Mouse (Mus musculus): Measurements from ENCODE around the gene 2700049A03Rik.
A peak's percentile ranks its signal among the peaks of the same experiment; 100 is the strongest.
"Not testable (repeated sequence)": the region's sequence is repeated elsewhere in the genome, so short reads cannot be mapped to it uniquely, and the experiment has no call there.

2700049A03Rik gene

GRCm38 (mm10) chr12:71136130-71136973 lies at the start of gene 2700049A03Rik, which contains the start of gene Timm9:
TSS of gene 2700049A03Rik (plus strand) at chr12:71136848.
TSS of gene Timm9 (minus strand) at chr12:71136684.
- no peaks in the 10 kb centered on the region for H3K27me3 ChIP-seq (ENCODE audit: control insufficient read depth, insufficient read depth, low read length, poor library complexity, severe bottlenecking)
- DNase-seq (ENCODE audit: low read depth, low spot score), result peak; percentile 88
- H3K36me3 ChIP-seq (ENCODE audit: control insufficient read depth, insufficient read depth, low read length, poor library complexity, severe bottlenecking), result peaks cover 2% of the 10 kb centered on the region

- not testable (repeated sequence) for DNase-seq (ENCODE audit: low read depth, low spot score); H3K36me3 ChIP-seq (ENCODE audit: control insufficient read depth, insufficient read depth, low read length, poor library complexity, severe bottlenecking); H3K27me3 ChIP-seq (ENCODE audit: control insufficient read depth, insufficient read depth, low read length, poor library complexity, severe bottlenecking)
Observed at GRCm38 (mm10) chr12:71104275-71104674, 32.4 kb upstream of the 2700049A03Rik start.

- no peaks in the 10 kb centered on the region for H3K27me3 ChIP-seq (ENCODE audit: control insufficient read depth, insufficient read depth, low read length, poor library complexity, severe bottlenecking)
- no peaks in the 10 kb centered on the region for H3K36me3 ChIP-seq (ENCODE audit: control insufficient read depth, insufficient read depth, low read length, poor library complexity, severe bottlenecking)
- DNase-seq (ENCODE audit: low read depth, low spot score), result no peak
Observed at GRCm38 (mm10) chr12:71107216-71107771, 29.4 kb upstream of the 2700049A03Rik start.

GRCm38 (mm10) chr12:71111331-71111730 lies 25.3 kb upstream of the 2700049A03Rik start, which contains the start of gene Tomm20l:
TSS of gene Tomm20l (plus strand) at chr12:71111428.
- DNase-seq (ENCODE audit: low read depth, low spot score), result peak; percentile 25
- no peaks in the 10 kb centered on the region for H3K27me3 ChIP-seq (ENCODE audit: control insufficient read depth, insufficient read depth, low read length, poor library complexity, severe bottlenecking)
- H3K36me3 ChIP-seq (ENCODE audit: control insufficient read depth, insufficient read depth, low read length, poor library complexity, severe bottlenecking), result no peaks in the 10 kb centered on the region

- no peak for DNase-seq (ENCODE audit: low read depth, low spot score)
- H3K36me3 ChIP-seq (ENCODE audit: control insufficient read depth, insufficient read depth, low read length, poor library complexity, severe bottlenecking), result no peaks in the 10 kb centered on the region
- no peaks in the 10 kb centered on the region for H3K27me3 ChIP-seq (ENCODE audit: control insufficient read depth, insufficient read depth, low read length, poor library complexity, severe bottlenecking)
Observed at GRCm38 (mm10) chr12:71113074-71113473, 23.6 kb upstream of the 2700049A03Rik start.

- DNase-seq (ENCODE audit: low read depth, low spot score), result peak; percentile 94
- Histone ChIP-seq H3K27me3 (ENCODE audit: control insufficient read depth, insufficient read depth, low read length, poor library complexity, severe bottlenecking) (no peaks in the 10 kb centered on the region), H3K36me3 (ENCODE audit: control insufficient read depth, insufficient read depth, low read length, poor library complexity, severe bottlenecking) (no peaks in the 10 kb centered on the region)
Observed at GRCm38 (mm10) chr12:71113675-71114288, 22.9 kb upstream of the 2700049A03Rik start.

- H3K36me3 ChIP-seq (ENCODE audit: control insufficient read depth, insufficient read depth, low read length, poor library complexity, severe bottlenecking), result no peaks in the 10 kb centered on the region; the same call in 1 of the 2 replicates
- no peaks in the 10 kb centered on the region for H3K27me3 ChIP-seq (ENCODE audit: control insufficient read depth, insufficient read depth, low read length, poor library complexity, severe bottlenecking)
- DNase-seq (ENCODE audit: low read depth, low spot score), result no peak
Observed at GRCm38 (mm10) chr12:71116411-71116810, 20.2 kb upstream of the 2700049A03Rik start.

- no peak for DNase-seq (ENCODE audit: low read depth, low spot score)
- no peaks in the 10 kb centered on the region for H3K27me3 ChIP-seq (ENCODE audit: control insufficient read depth, insufficient read depth, low read length, poor library complexity, severe bottlenecking)
- H3K36me3 ChIP-seq (ENCODE audit: control insufficient read depth, insufficient read depth, low read length, poor library complexity, severe bottlenecking), result peaks cover 4% of the 10 kb centered on the region
Observed at GRCm38 (mm10) chr12:71122731-71123130, 13.9 kb upstream of the 2700049A03Rik start.

GRCm38 (mm10) chr12:71123286-71123685 lies 13.4 kb upstream of the 2700049A03Rik start:
- Histone ChIP-seq H3K27me3 (ENCODE audit: control insufficient read depth, insufficient read depth, low read length, poor library complexity, severe bottlenecking) (no peaks in the 10 kb centered on the region), H3K36me3 (ENCODE audit: control insufficient read depth, insufficient read depth, low read length, poor library complexity, severe bottlenecking) (peaks cover 4% of the 10 kb centered on the region)
- DNase-seq (ENCODE audit: low read depth, low spot score), result no peak

- no peaks in the 10 kb centered on the region; the same call in 1 of the 2 replicates for H3K36me3 ChIP-seq (ENCODE audit: control insufficient read depth, insufficient read depth, low read length, poor library complexity, severe bottlenecking)
- DNase-seq (ENCODE audit: low read depth, low spot score), result no peak
- no peaks in the 10 kb centered on the region for H3K27me3 ChIP-seq (ENCODE audit: control insufficient read depth, insufficient read depth, low read length, poor library complexity, severe bottlenecking)
Observed at GRCm38 (mm10) chr12:71135581-71135980, 1.1 kb upstream of the 2700049A03Rik start.

- DNase-seq (ENCODE audit: low read depth, low spot score), result peak; percentile 95
- no peaks in the 10 kb centered on the region for H3K27me3 ChIP-seq (ENCODE audit: control insufficient read depth, insufficient read depth, low read length, poor library complexity, severe bottlenecking)
- peaks cover 2% of the 10 kb centered on the region for H3K36me3 ChIP-seq (ENCODE audit: control insufficient read depth, insufficient read depth, low read length, poor library complexity, severe bottlenecking)
Observed at GRCm38 (mm10) chr12:71136974-71137491, 385 bp downstream of the 2700049A03Rik start.

GRCm38 (mm10) chr12:71137686-71138085 lies 1.0 kb downstream of the 2700049A03Rik start:
- Histone ChIP-seq H3K27me3 (ENCODE audit: control insufficient read depth, insufficient read depth, low read length, poor library complexity, severe bottlenecking) (no peaks in the 10 kb centered on the region), H3K36me3 (ENCODE audit: control insufficient read depth, insufficient read depth, low read length, poor library complexity, severe bottlenecking) (peaks cover 2% of the 10 kb centered on the region)
- no peak for DNase-seq (ENCODE audit: low read depth, low spot score)

- Histone ChIP-seq H3K36me3 (ENCODE audit: control insufficient read depth, insufficient read depth, low read length, poor library complexity, severe bottlenecking) (peaks cover 2% of the 10 kb centered on the region), H3K27me3 (ENCODE audit: control insufficient read depth, insufficient read depth, low read length, poor library complexity, severe bottlenecking) (no peaks in the 10 kb centered on the region)
- peak; percentile 20 for DNase-seq (ENCODE audit: low read depth, low spot score)
Observed at GRCm38 (mm10) chr12:71139258-71139828, 2.7 kb downstream of the 2700049A03Rik start.

GRCm38 (mm10) chr12:71141189-71141588 lies 4.5 kb downstream of the 2700049A03Rik start:
- DNase-seq (ENCODE audit: low read depth, low spot score), result peak; percentile 14

More at GRCm38 (mm10) chr12:71141189-71141588, 4.5 kb downstream of the 2700049A03Rik start:
- H3K27me3 ChIP-seq (ENCODE audit: control insufficient read depth, insufficient read depth, low read length, poor library complexity, severe bottlenecking), result no peaks in the 10 kb centered on the region
- H3K36me3 ChIP-seq (ENCODE audit: control insufficient read depth, insufficient read depth, low read length, poor library complexity, severe bottlenecking), result peaks cover 2% of the 10 kb centered on the region
